Mouse (Mus musculus): Measurements from ENCODE around the gene Slc18a3. TPM values are rescaled to one million over a fixed set of nuclear protein-coding genes. Genes with fewer than 3 reads are reported as not detected.

Gene Slc18a3
- polyA plus RNA-seq, 1 experiment, result not detected

DNA sequence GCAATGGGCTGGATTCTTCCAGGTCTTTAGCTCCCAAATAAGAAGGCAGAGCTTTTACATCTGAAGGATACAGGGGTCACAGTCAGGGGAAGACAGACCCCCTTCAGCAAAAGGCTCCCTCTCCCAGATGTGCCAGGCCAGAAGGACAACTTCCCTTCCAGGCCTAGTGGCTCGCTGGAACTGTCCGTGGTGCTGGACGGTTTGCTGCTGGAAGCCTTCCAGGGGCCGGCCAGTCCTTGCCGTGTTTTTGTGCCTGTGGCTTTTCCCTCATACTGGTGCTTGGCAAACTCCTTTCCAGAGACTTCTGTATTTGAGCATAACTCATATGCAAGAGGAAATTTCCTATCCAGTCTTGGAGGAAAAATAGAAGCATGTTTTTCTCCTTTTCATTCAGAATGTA, 3.0 kb upstream of the Slc18a3 start:
- Histone ChIP-seq H3K4me3 (ENCODE audit: insufficient read depth, poor library complexity, severe bottlenecking) (no peak overlapping the region), H3K27me3 (ENCODE audit: control insufficient read depth, insufficient read depth, insufficient read length) (peaks cover 38% of the 10 kb centered on the region), H3K36me3 (ENCODE audit: control insufficient read depth, insufficient read depth) (no peaks in the 10 kb centered on the region), H3ac (ENCODE audit: control insufficient read depth, insufficient read length, low read depth) (no peak overlapping the region), H3K79me3 (ENCODE audit: low read depth) (no peaks in the 10 kb centered on the region), H3K79me2 (ENCODE audit: control insufficient read depth, insufficient read depth) (no peaks in the 10 kb centered on the region)
- TF ChIP-seq CTCF (IDR thresholded peaks at IDR 0.05; ENCODE audit: control insufficient read depth, insufficient read depth, insufficient read length) (no peak), MYOG (IDR thresholded peaks at IDR 0.05; ENCODE audit: control insufficient read depth, extremely low read depth, insufficient read length) (no peak), USF1 (IDR thresholded peaks at IDR 0.05; ENCODE audit: low read depth) (no peak), FOSL1 (IDR thresholded peaks at IDR 0.05; ENCODE audit: insufficient read depth, low read length, poor library complexity, severe bottlenecking) (no peak), MAX (IDR thresholded peaks at IDR 0.05) (no peak), MYOD1 (IDR thresholded peaks at IDR 0.05; ENCODE audit: control insufficient read depth, insufficient read length, low read depth) (no peak), CEBPB (IDR thresholded peaks at IDR 0.05; ENCODE audit: low read depth) (no peak)

DNA sequence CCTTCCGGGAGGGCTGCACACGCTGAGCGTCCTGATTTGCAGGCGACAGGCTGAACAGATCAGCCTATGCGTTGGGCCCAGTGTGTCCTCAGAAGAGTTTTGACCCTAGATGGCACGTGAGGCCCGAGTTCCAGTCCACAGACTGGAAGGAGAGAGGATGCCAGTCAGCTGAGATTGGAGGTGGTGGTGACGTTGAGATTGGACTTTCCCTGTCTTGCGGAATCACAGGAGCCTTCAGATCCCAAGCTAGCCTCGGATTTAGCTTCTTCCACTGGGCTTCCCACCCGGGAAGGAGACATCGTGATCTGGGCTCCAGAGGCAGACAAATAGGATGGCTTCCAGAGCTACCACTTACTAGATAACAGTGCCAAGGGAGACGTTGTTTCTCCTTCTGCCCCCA, 1.2 kb upstream of the Slc18a3 start, which contains the start of gene Chat:
Gene Chat, minus strand, starts transcription at position 101 of the 400 bp plus-strand sequence.
- TF ChIP-seq MYOG (IDR thresholded peaks at IDR 0.05; ENCODE audit: control insufficient read depth, extremely low read depth, insufficient read length), result no peak
- TF ChIP-seq USF1 (IDR thresholded peaks at IDR 0.05; ENCODE audit: low read depth), result no peak
- TF ChIP-seq MYOD1 (IDR thresholded peaks at IDR 0.05; ENCODE audit: control insufficient read depth, insufficient read length, low read depth), result no peak
- TF ChIP-seq MAX (IDR thresholded peaks at IDR 0.05), result no peak
- no peak for TF ChIP-seq FOSL1 (IDR thresholded peaks at IDR 0.05; ENCODE audit: insufficient read depth, low read length, poor library complexity, severe bottlenecking)
- no peak for TF ChIP-seq CEBPB (IDR thresholded peaks at IDR 0.05; ENCODE audit: low read depth)
- TF ChIP-seq CTCF (IDR thresholded peaks at IDR 0.05; ENCODE audit: control insufficient read depth, insufficient read depth, insufficient read length), result no peak
- Histone ChIP-seq H3K4me3 (ENCODE audit: insufficient read depth, poor library complexity, severe bottlenecking) (no peak within 1 kb of the TSS), H3K79me2 (ENCODE audit: control insufficient read depth, insufficient read depth) (no peaks in the 10 kb centered on the region), H3K36me3 (ENCODE audit: control insufficient read depth, insufficient read depth) (no peaks in the 10 kb centered on the region), H3K27me3 (ENCODE audit: control insufficient read depth, insufficient read depth, insufficient read length) (peaks cover 47% of the 10 kb centered on the region), H3ac (ENCODE audit: control insufficient read depth, insufficient read length, low read depth) (no peak within 1 kb of the TSS), H3K79me3 (ENCODE audit: low read depth) (no peaks in the 10 kb centered on the region)

DNA sequence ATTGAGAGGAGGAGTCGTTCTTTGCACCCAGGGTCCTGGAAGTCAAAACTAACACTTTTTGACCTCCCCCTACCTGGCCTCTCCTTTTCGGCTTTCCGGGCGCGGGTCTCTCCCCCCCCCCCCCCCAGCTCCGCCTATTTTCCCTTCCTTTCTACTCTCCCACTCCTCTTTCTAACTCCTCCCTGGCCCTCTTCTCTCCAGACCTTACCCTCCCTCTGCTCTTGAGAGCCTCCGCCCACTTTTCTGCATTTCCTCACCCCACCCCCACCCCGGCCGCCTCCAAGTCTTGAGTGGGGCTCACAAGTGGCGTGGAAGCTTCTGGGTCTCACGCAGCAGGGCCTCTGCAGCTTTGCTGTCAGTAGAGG, 838 bp upstream of the Slc18a3 start:
- no peaks in the 10 kb centered on the region for H3K79me2 ChIP-seq (ENCODE audit: control insufficient read depth, insufficient read depth)
- peaks cover 51% of the 10 kb centered on the region for H3K27me3 ChIP-seq (ENCODE audit: control insufficient read depth, insufficient read depth, insufficient read length)
- TF ChIP-seq CTCF (IDR thresholded peaks at IDR 0.05; ENCODE audit: control insufficient read depth, insufficient read depth, insufficient read length) (no peak), FOSL1 (IDR thresholded peaks at IDR 0.05; ENCODE audit: insufficient read depth, low read length, poor library complexity, severe bottlenecking) (no peak), CEBPB (IDR thresholded peaks at IDR 0.05; ENCODE audit: low read depth) (no peak), USF1 (IDR thresholded peaks at IDR 0.05; ENCODE audit: low read depth) (no peak), MYOG (IDR thresholded peaks at IDR 0.05; ENCODE audit: control insufficient read depth, extremely low read depth, insufficient read length) (no peak), MAX (IDR thresholded peaks at IDR 0.05) (no peak), MYOD1 (IDR thresholded peaks at IDR 0.05; ENCODE audit: control insufficient read depth, insufficient read length, low read depth) (no peak)
- no peaks in the 10 kb centered on the region for H3K36me3 ChIP-seq (ENCODE audit: control insufficient read depth, insufficient read depth)
- H3ac ChIP-seq (ENCODE audit: control insufficient read depth, insufficient read length, low read depth), result no peak overlapping the region
- no peak overlapping the region for H3K4me3 ChIP-seq (ENCODE audit: insufficient read depth, poor library complexity, severe bottlenecking)
- no peaks in the 10 kb centered on the region for H3K79me3 ChIP-seq (ENCODE audit: low read depth)

DNA sequence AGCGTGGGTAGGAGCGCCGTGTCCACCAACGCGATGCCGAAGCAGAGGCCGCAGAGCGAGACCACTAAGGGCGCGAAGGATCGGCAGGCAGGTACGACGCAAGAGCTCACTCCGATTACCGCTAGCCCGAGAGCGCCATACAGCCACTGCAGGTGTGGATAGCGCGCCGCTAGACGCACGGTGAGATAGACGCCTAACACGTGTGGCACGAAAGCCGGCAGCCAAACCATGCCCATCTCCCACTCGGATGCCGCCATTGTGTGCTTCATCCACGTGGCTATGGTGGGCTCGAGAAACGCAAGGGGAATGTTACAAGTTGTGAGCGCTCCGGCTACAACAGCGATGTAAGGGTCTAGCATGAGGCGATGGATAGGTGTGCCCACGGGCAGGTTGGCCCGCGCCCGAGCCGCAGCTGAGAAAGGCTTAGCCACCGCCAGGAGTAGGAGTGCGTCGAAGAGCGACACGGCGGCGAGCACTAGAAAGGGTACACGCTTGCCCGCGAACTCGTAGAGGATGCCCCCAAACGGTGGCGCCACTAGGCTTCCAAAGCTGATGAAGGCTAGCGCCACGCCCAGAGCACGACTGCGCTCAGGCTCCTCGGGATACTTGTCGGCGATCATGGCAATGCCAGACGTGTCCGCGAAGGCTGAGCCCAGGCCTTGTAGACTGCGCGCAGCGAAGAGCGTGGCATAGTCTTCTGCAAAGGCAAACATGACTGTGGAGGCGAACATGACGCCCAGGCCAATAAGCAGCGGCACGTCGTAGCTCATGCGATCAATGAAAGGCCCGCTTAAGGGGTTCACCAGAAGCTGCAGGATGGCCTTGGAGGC, 1.2 kb downstream of the Slc18a3 start:
- TF ChIP-seq FOSL1 (IDR thresholded peaks at IDR 0.05; ENCODE audit: insufficient read depth, low read length, poor library complexity, severe bottlenecking) (no peak), MYOG (IDR thresholded peaks at IDR 0.05; ENCODE audit: control insufficient read depth, extremely low read depth, insufficient read length) (no peak), CEBPB (IDR thresholded peaks at IDR 0.05; ENCODE audit: low read depth) (no peak), MYOD1 (IDR thresholded peaks at IDR 0.05; ENCODE audit: control insufficient read depth, insufficient read length, low read depth) (no peak), USF1 (IDR thresholded peaks at IDR 0.05; ENCODE audit: low read depth) (no peak), MAX (IDR thresholded peaks at IDR 0.05) (no peak), CTCF (IDR thresholded peaks at IDR 0.05; ENCODE audit: control insufficient read depth, insufficient read depth, insufficient read length) (no peak)
- Histone ChIP-seq H3K79me2 (ENCODE audit: control insufficient read depth, insufficient read depth) (no peaks in the 10 kb centered on the region), H3K36me3 (ENCODE audit: control insufficient read depth, insufficient read depth) (no peaks in the 10 kb centered on the region), H3K4me3 (ENCODE audit: insufficient read depth, poor library complexity, severe bottlenecking) (no peak overlapping the region), H3K27me3 (ENCODE audit: control insufficient read depth, insufficient read depth, insufficient read length) (peaks cover 72% of the 10 kb centered on the region), H3K79me3 (ENCODE audit: low read depth) (no peaks in the 10 kb centered on the region), H3ac (ENCODE audit: control insufficient read depth, insufficient read length, low read depth) (no peak overlapping the region)

DNA sequence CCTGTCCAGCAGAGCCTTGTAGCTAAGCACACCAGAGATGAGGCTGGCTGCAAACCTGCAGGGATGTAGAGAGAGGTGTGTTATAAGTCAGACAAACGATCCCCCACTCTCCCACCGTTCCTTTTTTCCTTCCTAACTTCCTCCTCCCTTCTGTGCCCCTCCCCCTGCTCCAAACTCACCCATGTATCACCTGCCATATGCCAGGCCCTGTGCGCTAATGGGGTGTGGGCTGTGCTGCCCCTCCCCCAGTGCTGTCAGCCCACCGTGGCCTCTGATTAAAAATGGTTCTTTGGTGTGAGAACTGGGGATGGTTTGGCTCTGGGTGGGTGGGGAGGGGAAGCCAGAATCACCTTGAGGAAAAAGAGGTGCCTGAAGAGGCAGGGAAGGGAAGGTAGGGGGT, 12.1 kb downstream of the Slc18a3 start:
- Histone ChIP-seq H3K79me2 (ENCODE audit: control insufficient read depth, insufficient read depth) (no peaks in the 10 kb centered on the region), H3K79me3 (ENCODE audit: low read depth) (no peaks in the 10 kb centered on the region), H3K4me3 (ENCODE audit: insufficient read depth, poor library complexity, severe bottlenecking) (no peak overlapping the region), H3ac (ENCODE audit: control insufficient read depth, insufficient read length, low read depth) (no peak overlapping the region), H3K27me3 (ENCODE audit: control insufficient read depth, insufficient read depth, insufficient read length) (peaks cover 30% of the 10 kb centered on the region), H3K36me3 (ENCODE audit: control insufficient read depth, insufficient read depth) (no peaks in the 10 kb centered on the region)
- TF ChIP-seq FOSL1 (IDR thresholded peaks at IDR 0.05; ENCODE audit: insufficient read depth, low read length, poor library complexity, severe bottlenecking) (no peak), USF1 (IDR thresholded peaks at IDR 0.05; ENCODE audit: low read depth) (no peak), CTCF (IDR thresholded peaks at IDR 0.05; ENCODE audit: control insufficient read depth, insufficient read depth, insufficient read length) (no peak), MYOD1 (IDR thresholded peaks at IDR 0.05; ENCODE audit: control insufficient read depth, insufficient read length, low read depth) (no peak), MAX (IDR thresholded peaks at IDR 0.05) (no peak), MYOG (IDR thresholded peaks at IDR 0.05; ENCODE audit: control insufficient read depth, extremely low read depth, insufficient read length) (no peak), CEBPB (IDR thresholded peaks at IDR 0.05; ENCODE audit: low read depth) (no peak)

Measured in C2C12 (cell line).